ENCODE assay signal across 22 mouse cellular contexts in genomic region chr10:89743266-89743665, GRCm38 (mm10). TPM values are rescaled to one million over a fixed set of nuclear protein-coding genes. Genes with fewer than 3 reads are reported as not detected.
DNase-seq lines count a peak whose midpoint lies in the region; TF ChIP-seq lines count a peak whose summit lies in the region.
"Had no signal": no experiment of that assay in that cellular context is flagged by ENCODE, and none has a peak within 500 bp of the region (broad histone marks: within the 10 kb centered on the region; RNA-seq: fewer than 3 reads in every experiment).

No protein-coding gene starts in this region.

- no peak for TF ChIP-seq CTCF in gastrocnemius, adult 2 months (IDR thresholded peaks at IDR 0.05)

- H3K4me1 ChIP-seq in hindbrain, embryonic 10.5 days (replicated peaks), result peaks cover 16% of the 10 kb centered on the region

- intact Hi-C loops in gastrocnemius, adult 2 months (cut with DNase I), result no loop called here

- DNase-seq in gastrocnemius, adult 2 months, result no peak
- DNase-seq in gastrocnemius, adult 8-10 months (ENCODE audit: low spot score in 2 of 2), result no peak
- DNase-seq in 3134 (ENCODE audit: extremely low read depth, insufficient read length, low spot score) (peak; percentile 44), 416B (ENCODE audit: low read depth) (peak; percentile 36)
- peak; percentile 40 for DNase-seq in adrenal gland, postnatal 25 days
- no peak for DNase-seq in left cerebral cortex, adult 8-10 months (ENCODE audit: low spot score in 2 of 2)
- DNase-seq in hindbrain, embryonic 10.5 days (ENCODE audit: low spot score), result no peak
- DNase-seq in frontal cortex, adult 2 months (ENCODE audit: extremely low spot score in 1 of 2, low spot score in 1 of 2), result no peak
- DNase-seq: cerebellum, adult 18-20 months; cerebellum, adult 9-11 months; cerebellum, postnatal 36 days; forebrain, postnatal 0 days; gastrocnemius, postnatal 10 days; heart, adult 18-20 months; heart, postnatal 10 days; heart, postnatal 4 days; kidney, adult 11 months had no signal

- no peaks in the 10 kb centered on the region for H3K9me3 ChIP-seq in hindbrain, embryonic 10.5 days
- H3K9me3 ChIP-seq: embryonic facial prominence, embryonic 13.5 days; forebrain, embryonic 12.5 days; heart, embryonic 10.5 days; hindbrain, embryonic 13.5 days had no signal

- peak overlapping the region; percentile 98 for H3K27ac ChIP-seq in gastrocnemius, adult 2 months
- H3K27ac ChIP-seq in hindbrain, embryonic 10.5 days, result no peak overlapping the region
- H3K27ac ChIP-seq: embryonic facial prominence, embryonic 13.5 days; forebrain, embryonic 12.5 days; heart, embryonic 10.5 days; hindbrain, embryonic 13.5 days; hindbrain, postnatal 0 days had no signal

- H3K4me3 ChIP-seq in gastrocnemius, adult 2 months, result no peak overlapping the region
- no peak overlapping the region for H3K4me3 ChIP-seq in hindbrain, embryonic 10.5 days
- H3K4me3 ChIP-seq: embryonic facial prominence, embryonic 13.5 days; forebrain, embryonic 12.5 days; heart, embryonic 10.5 days; hindbrain, embryonic 13.5 days had no signal

- WGBS in hindbrain, embryonic 10.5 days, result 93% methylated on average over 4 of the region's 4 CpGs

- no peaks in the 10 kb centered on the region for H3K36me3 ChIP-seq in hindbrain, embryonic 10.5 days
- H3K36me3 ChIP-seq: embryonic facial prominence, embryonic 13.5 days; forebrain, embryonic 12.5 days; heart, embryonic 10.5 days; hindbrain, embryonic 13.5 days had no signal

- H3K27me3 ChIP-seq in hindbrain, embryonic 10.5 days (ENCODE audit: insufficient read depth, poor library complexity, severe bottlenecking), result no peaks in the 10 kb centered on the region
- H3K27me3 ChIP-seq: embryonic facial prominence, embryonic 13.5 days; forebrain, embryonic 12.5 days; hindbrain, embryonic 13.5 days had no signal

RNA-seq across cellular contexts. Expression of gene Uhrf1bp1l, which starts 1.5 kb away (rescaled TPM):
- total RNA-seq in gastrocnemius, adult 2 months (2021), result 10 to 100 TPM; 19.3 to 20.1 TPM
- total RNA-seq in gastrocnemius, adult 8-10 months (2022), result 10 to 100 TPM; 14.8 to 24.1 (median 21.3) TPM
- 92.7 and 129 TPM in 2 replicates for total RNA-seq in adrenal gland, postnatal 25 days (2021)
- total RNA-seq in left cerebral cortex, adult 8-10 months (2022), result 10 to 100 TPM; 77.4 to 87.0 (median 84.8) TPM
- polyA plus RNA-seq in hindbrain, embryonic 10.5 days (2016; fragmentation: Nextera tagmentation; extraction: Ambion mirVana), result 27.6 and 28.4 TPM in 2 replicates
- polyA plus RNA-seq in frontal cortex, adult 2 months (2012; rRNA removed), result 46.4 and 49.1 TPM in 2 replicates

RNA-seq across cellular contexts. Expression of gene Actr6, which starts 11.2 kb away (rescaled TPM):
- 1 to 10 TPM; 5.2 to 8.8 TPM for total RNA-seq in gastrocnemius, adult 2 months (2021)
- 1 to 10 TPM; 5.3 to 8.2 (median 6.5) TPM for total RNA-seq in gastrocnemius, adult 8-10 months (2022)
- 18.0 and 21.0 TPM in 2 replicates for total RNA-seq in adrenal gland, postnatal 25 days (2021)
- total RNA-seq in left cerebral cortex, adult 8-10 months (2022), result 10 to 100 TPM; 19.8 to 22.5 (median 20.9) TPM
- polyA plus RNA-seq in hindbrain, embryonic 10.5 days (2016; fragmentation: Nextera tagmentation; extraction: Ambion mirVana), result 36.3 and 37.2 TPM in 2 replicates
- 18.3 and 19.1 TPM in 2 replicates for polyA plus RNA-seq in frontal cortex, adult 2 months (2012; rRNA removed)

RNA-seq across cellular contexts. Expression of gene Scyl2, which starts 57.2 kb away (rescaled TPM):
- total RNA-seq in gastrocnemius, adult 2 months (2021), result 10 to 100 TPM; 13.2 to 14.0 TPM
- 10 to 100 TPM; 11.0 to 13.4 (median 11.5) TPM for total RNA-seq in gastrocnemius, adult 8-10 months (2022)
- total RNA-seq in adrenal gland, postnatal 25 days (2021), result 50.0 and 54.0 TPM in 2 replicates
- 10 to 100 TPM; 29.6 to 36.9 (median 33.4) TPM for total RNA-seq in left cerebral cortex, adult 8-10 months (2022)
- polyA plus RNA-seq in hindbrain, embryonic 10.5 days (2016; fragmentation: Nextera tagmentation; extraction: Ambion mirVana), result 8.3 and 9.9 TPM in 2 replicates
- 28.9 and 31.0 TPM in 2 replicates for polyA plus RNA-seq in frontal cortex, adult 2 months (2012; rRNA removed)

Comparison
In these comparisons a context has a peak if more than half of its experiments do, and no peak if none do; other contexts are left out.
1. DNase-seq: peak in 3134 (single experiment), 416B (single experiment) and adrenal gland, postnatal 25 days (single experiment); none in gastrocnemius, adult 2 months (single experiment), gastrocnemius, adult 8-10 months (0 of 2), left cerebral cortex, adult 8-10 months (0 of 2), hindbrain, embryonic 10.5 days (single experiment) and frontal cortex, adult 2 months (0 of 2).